Mouse (Mus musculus): ENCODE results near the gene Stil. TPM values are rescaled to one million over a fixed set of nuclear protein-coding genes. Genes with fewer than 3 reads are reported as not detected.
"Not testable (repeated sequence)": the region's sequence is repeated elsewhere in the genome, so short reads cannot be mapped to it uniquely, and the experiment has no call there.

Gene Stil
- 12.6 and 12.8 TPM in 2 replicates for polyA plus RNA-seq (2015; fragmentation: Nextera tagmentation; extraction: Ambion mirVana)

DNA sequence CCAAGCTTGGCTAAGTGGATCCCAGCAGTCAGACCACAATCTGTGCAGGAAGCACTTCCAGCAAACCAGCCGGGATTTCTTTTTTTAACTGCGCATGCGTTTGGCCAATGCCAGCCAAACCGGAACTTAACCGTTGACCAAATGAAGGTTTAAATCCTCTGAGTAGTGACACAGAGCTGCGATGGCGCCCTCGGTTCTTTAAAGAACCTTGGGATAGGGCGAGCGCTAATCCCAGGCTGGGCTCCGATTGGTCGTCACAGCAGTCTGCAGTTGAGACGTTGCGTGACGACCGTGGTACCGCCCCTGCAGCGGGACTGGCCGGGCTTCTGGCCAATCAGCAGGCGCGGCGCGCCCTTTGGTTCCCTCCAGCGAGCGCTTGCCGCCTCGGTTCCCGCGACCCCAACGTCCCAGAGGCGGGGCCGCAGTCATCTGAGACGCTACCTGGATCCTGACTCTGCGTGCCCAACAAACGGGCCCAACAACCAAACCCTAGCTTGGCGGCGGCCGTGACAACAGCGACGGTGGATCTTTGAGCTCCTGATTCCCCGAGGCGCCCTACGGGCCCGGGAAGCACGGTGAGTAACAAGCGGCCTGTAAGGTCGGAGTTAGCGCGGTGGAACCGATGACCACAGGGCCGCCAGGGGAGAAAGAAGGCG lies at the start of gene Stil:
Stil (plus strand) TSS at position 387 of the 656 bp plus-strand sequence.
- H3K27ac ChIP-seq, result peak within 1 kb of the TSS; percentile 93
- no peaks in the 10 kb centered on the region for H3K27me3 ChIP-seq
- peak within 1 kb of the TSS; percentile 66 for H3K4me3 ChIP-seq
- H3K4me1 ChIP-seq, result peaks cover 21% of the 10 kb centered on the region
- peak within 1 kb of the TSS; percentile 75 for H3K9ac ChIP-seq
- peaks cover 7% of the 10 kb centered on the region for H3K36me3 ChIP-seq (ENCODE audit: poor library complexity, severe bottlenecking)
- under 1% methylated on average over 52 of the region's 52 CpGs for WGBS
- H3K9me3 ChIP-seq (replicated peaks), result no peaks in the 10 kb centered on the region
- ATAC-seq, result peak; percentile 100
- peak within 1 kb of the TSS; percentile 60 for H3K4me2 ChIP-seq

- 0 out of 2 replicates have a peak, but pooled peaks have one; percentile 33 for ATAC-seq
Measured at GRCm38 (mm10) chr4:114953172-114953571, 46.8 kb upstream of the Stil start.

DNA sequence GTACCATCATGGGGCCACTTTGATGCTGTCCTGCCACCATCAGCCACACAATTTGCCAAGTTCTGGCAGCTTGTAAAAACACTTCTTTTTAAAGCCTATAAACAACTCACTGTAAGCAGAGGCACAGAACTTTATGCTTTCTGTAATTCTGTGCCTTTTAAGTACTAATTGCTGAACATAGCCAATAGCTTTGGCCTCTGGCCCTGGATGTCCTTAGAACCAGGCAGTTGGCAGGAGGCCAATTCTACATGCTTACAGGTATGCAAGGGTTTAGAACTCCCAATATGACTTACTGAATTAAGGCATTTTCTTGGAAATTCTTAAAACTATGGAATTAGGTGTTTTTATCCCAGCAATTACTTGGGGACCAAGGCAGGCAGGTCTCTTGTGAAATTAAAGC lies 42.6 kb upstream of the Stil start:
- H3K27me3 ChIP-seq, result peaks cover 2% of the 10 kb centered on the region; the same call in 1 of the 2 replicates
- no peaks in the 10 kb centered on the region for H3K9me3 ChIP-seq (replicated peaks)
- no peaks in the 10 kb centered on the region for H3K4me1 ChIP-seq
- H3K4me3 ChIP-seq, result no peak overlapping the region
- no peak overlapping the region for H3K4me2 ChIP-seq
- no peak overlapping the region for H3K27ac ChIP-seq
- ATAC-seq, result no peak
- H3K9ac ChIP-seq, result no peak overlapping the region
- peaks cover 17% of the 10 kb centered on the region for H3K36me3 ChIP-seq (ENCODE audit: poor library complexity, severe bottlenecking)

More at GRCm38 (mm10) chr4:114953172-114953571, 46.8 kb upstream of the Stil start:
- H3K9me3 ChIP-seq (replicated peaks), result no peaks in the 10 kb centered on the region
- H3K27me3 ChIP-seq, result peaks cover 8% of the 10 kb centered on the region; the same call in 1 of the 2 replicates
- H3K9ac ChIP-seq, result no peak overlapping the region
- H3K4me1 ChIP-seq, result no peaks in the 10 kb centered on the region
- H3K4me2 ChIP-seq, result no peak overlapping the region
- WGBS, result 91% methylated on average over 3 of the region's 3 CpGs
- no peak overlapping the region for H3K27ac ChIP-seq
- no peaks in the 10 kb centered on the region for H3K36me3 ChIP-seq (ENCODE audit: poor library complexity, severe bottlenecking)
- no peak overlapping the region for H3K4me3 ChIP-seq

DNA sequence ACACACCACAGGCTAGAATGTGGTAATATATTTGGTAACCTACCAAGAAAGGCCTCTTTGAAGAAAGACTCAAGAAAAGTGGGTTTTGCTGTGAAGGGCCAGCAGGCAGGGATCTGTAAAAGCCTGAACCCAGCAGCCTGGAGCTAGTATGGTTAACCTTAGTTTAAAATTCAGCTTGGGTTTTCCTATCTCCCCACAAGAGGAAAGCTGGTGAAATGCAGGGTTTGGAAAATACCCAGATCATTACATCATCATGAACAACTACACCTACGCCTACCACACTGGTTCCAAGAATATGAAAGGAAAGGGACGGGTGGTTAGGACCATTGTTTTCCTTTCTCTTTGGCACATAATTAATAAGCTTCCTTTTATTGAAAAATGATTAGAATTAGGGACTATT lies 41.7 kb upstream of the Stil start:
- H3K4me3 ChIP-seq, result no peak overlapping the region
- no peak overlapping the region for H3K27ac ChIP-seq
- H3K9me3 ChIP-seq (replicated peaks), result no peaks in the 10 kb centered on the region
- H3K36me3 ChIP-seq (ENCODE audit: poor library complexity, severe bottlenecking), result peaks cover 25% of the 10 kb centered on the region
- peaks cover 2% of the 10 kb centered on the region; the same call in 1 of the 2 replicates for H3K27me3 ChIP-seq
- no peak overlapping the region for H3K9ac ChIP-seq
- H3K4me2 ChIP-seq, result no peak overlapping the region
- no peaks in the 10 kb centered on the region for H3K4me1 ChIP-seq
- WGBS, result 66% methylated on average over 2 of the region's 2 CpGs
- no peak for ATAC-seq

DNA sequence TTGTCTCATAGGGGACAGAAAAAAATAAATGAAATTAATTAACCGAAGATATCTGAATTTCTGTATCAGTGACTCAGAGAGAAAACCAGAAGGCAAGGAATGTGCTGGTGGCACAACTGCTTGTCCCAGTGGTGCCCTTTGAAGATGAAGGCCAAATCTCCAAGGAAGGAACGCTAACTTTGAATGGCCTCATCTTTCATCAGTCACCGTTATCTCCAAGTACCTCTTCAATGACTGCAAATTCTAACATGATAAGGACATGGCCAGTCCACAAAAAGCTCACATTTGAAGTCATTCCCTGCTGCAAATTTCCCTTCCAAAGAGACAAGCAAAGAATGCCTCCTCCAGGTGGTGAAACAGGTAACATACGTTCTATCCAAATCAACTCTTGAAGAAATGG lies 41.2 kb upstream of the Stil start:
- H3K9ac ChIP-seq, result no peak overlapping the region
- WGBS, result 94% methylated on average over 4 of the region's 4 CpGs
- H3K4me2 ChIP-seq, result no peak overlapping the region
- H3K27me3 ChIP-seq, result no peaks in the 10 kb centered on the region
- no peaks in the 10 kb centered on the region for H3K4me1 ChIP-seq
- no peak overlapping the region for H3K4me3 ChIP-seq
- ATAC-seq, result no peak
- H3K27ac ChIP-seq, result no peak overlapping the region
- no peaks in the 10 kb centered on the region for H3K9me3 ChIP-seq (replicated peaks)
- H3K36me3 ChIP-seq (ENCODE audit: poor library complexity, severe bottlenecking), result peaks cover 25% of the 10 kb centered on the region

DNA sequence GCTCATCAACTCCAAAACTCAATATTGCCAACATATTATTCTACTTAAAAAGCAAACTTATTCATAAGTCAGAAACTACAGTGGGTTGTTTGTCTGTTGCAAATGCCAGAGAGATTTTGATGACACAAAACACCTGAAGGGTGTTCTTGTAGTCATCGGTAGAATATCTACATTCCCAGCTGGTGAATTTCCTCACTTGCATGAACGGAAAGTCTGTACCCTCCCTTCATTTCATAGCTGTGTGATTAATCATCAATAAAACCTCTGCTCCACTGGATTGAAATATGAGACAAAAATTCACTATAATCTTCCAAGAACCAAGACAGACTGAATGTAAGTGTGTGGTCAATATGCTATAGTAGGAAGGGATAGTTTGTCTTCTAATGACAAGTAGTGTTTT lies 40.4 kb upstream of the Stil start:
- 96% methylated on average over 2 of the region's 2 CpGs for WGBS
- no peaks in the 10 kb centered on the region for H3K4me1 ChIP-seq
- no peak overlapping the region for H3K27ac ChIP-seq
- no peaks in the 10 kb centered on the region for H3K27me3 ChIP-seq
- no peak overlapping the region for H3K9ac ChIP-seq
- peaks cover 29% of the 10 kb centered on the region for H3K36me3 ChIP-seq (ENCODE audit: poor library complexity, severe bottlenecking)
- no peaks in the 10 kb centered on the region for H3K9me3 ChIP-seq (replicated peaks)
- no peak overlapping the region for H3K4me2 ChIP-seq
- no peak for ATAC-seq
- H3K4me3 ChIP-seq, result no peak overlapping the region

- H3K27me3 ChIP-seq; H3K4me1 ChIP-seq; H3K9ac ChIP-seq; H3K4me2 ChIP-seq; H3K27ac ChIP-seq; ATAC-seq; H3K4me3 ChIP-seq; H3K9me3 ChIP-seq (replicated peaks): not testable (repeated sequence)
- peaks cover 42% of the 10 kb centered on the region for H3K36me3 ChIP-seq (ENCODE audit: poor library complexity, severe bottlenecking)
- 94% methylated on average over 2 of the region's 2 CpGs for WGBS
Measured at GRCm38 (mm10) chr4:114960881-114961280, 39.1 kb upstream of the Stil start.

DNA sequence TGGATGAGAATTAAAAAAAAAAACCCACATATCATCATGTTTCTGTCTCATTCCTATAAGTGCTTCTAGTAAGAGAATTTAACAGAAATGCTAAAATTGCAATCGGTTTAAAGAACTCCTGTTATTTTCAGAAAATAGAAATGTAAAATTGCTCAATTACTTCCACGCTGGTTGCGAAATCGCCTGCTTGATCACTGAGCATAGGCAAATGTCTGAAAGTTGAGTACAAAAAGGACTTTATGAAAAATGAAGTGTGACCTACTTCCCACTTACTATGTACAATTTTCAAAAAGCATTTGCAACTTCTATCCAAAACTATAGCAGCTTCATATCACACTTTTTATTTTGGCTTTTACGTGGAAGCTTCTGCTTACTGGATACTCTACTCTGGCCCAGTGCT lies 29.2 kb upstream of the Stil start:
- WGBS, result 98% methylated on average over 5 of the region's 5 CpGs
- Histone ChIP-seq H3K9ac (no peak overlapping the region), H3K27ac (no peak overlapping the region), H3K4me1 (no peaks in the 10 kb centered on the region), H3K4me2 (no peak overlapping the region), H3K9me3 (replicated peaks) (no peaks in the 10 kb centered on the region), H3K4me3 (no peak overlapping the region), H3K36me3 (ENCODE audit: poor library complexity, severe bottlenecking) (peaks cover 31% of the 10 kb centered on the region), H3K27me3 (no peaks in the 10 kb centered on the region)
- no peak for ATAC-seq

- Histone ChIP-seq H3K36me3 (ENCODE audit: poor library complexity, severe bottlenecking) (peaks cover 9% of the 10 kb centered on the region), H3K27me3 (no peaks in the 10 kb centered on the region), H3K4me3 (no peak overlapping the region), H3K9me3 (replicated peaks) (no peaks in the 10 kb centered on the region), H3K9ac (no peak overlapping the region), H3K4me1 (no peaks in the 10 kb centered on the region), H3K4me2 (no peak overlapping the region), H3K27ac (no peak overlapping the region)
- WGBS, result 86% methylated on average over 1 of the region's 1 CpGs
- ATAC-seq, result no peak
Measured at GRCm38 (mm10) chr4:114973229-114973740, 26.7 kb upstream of the Stil start.

DNA sequence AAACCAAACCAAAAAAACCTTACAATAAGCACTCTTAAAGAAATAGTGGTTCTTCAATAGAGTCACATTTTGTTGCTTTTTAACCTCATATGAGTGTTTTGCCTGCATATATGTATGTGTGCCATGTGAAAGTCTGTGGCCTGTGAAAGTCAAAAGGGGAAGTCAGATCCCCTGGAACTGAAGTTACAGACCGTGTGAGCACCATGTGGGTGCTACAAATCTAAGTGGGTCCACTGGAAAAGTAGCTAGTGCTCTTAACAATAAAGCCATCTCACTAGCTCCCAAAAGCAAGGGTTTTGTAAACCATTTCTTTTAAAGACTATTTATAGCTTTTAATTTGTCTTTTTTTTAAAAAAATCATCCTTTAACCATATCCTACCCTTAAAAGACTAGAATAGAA lies 17.3 kb upstream of the Stil start:
- Histone ChIP-seq H3K27me3 (no peaks in the 10 kb centered on the region), H3K4me3 (no peak overlapping the region), H3K4me1 (peaks cover 22% of the 10 kb centered on the region), H3K36me3 (ENCODE audit: poor library complexity, severe bottlenecking) (no peaks in the 10 kb centered on the region), H3K9ac (no peak overlapping the region), H3K4me2 (no peak overlapping the region), H3K9me3 (replicated peaks) (no peaks in the 10 kb centered on the region), H3K27ac (no peak overlapping the region)
- no peak for ATAC-seq
- 85% methylated on average over 1 of the region's 1 CpGs for WGBS

DNA sequence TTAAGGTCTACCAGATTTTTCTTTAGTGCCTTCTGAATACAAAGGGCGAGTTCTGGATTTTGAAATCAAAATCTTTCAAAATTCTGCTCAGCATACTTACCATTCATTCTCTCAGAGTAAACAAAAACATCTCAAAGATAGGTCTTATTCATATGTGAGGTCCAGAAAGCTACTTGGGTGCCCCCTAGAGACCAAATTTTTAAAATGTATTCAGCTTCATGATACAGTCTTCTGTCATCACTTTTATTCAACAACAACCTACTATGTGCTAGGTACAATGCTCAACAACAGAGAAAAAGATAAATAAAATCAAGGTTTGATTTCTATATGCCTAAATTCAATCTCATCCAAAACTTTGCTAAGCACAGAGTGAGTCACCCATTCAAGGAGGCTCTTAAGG lies 16.9 kb upstream of the Stil start:
- H3K9me3 ChIP-seq (replicated peaks), result no peaks in the 10 kb centered on the region
- no peaks in the 10 kb centered on the region for H3K27me3 ChIP-seq
- H3K36me3 ChIP-seq (ENCODE audit: poor library complexity, severe bottlenecking), result no peaks in the 10 kb centered on the region
- H3K4me3 ChIP-seq, result no peak overlapping the region
- H3K27ac ChIP-seq, result no peak overlapping the region
- H3K9ac ChIP-seq, result no peak overlapping the region
- WGBS, result 93% methylated on average over 1 of the region's 1 CpGs
- no peak overlapping the region for H3K4me2 ChIP-seq
- peaks cover 25% of the 10 kb centered on the region for H3K4me1 ChIP-seq
- ATAC-seq, result no peak

DNA sequence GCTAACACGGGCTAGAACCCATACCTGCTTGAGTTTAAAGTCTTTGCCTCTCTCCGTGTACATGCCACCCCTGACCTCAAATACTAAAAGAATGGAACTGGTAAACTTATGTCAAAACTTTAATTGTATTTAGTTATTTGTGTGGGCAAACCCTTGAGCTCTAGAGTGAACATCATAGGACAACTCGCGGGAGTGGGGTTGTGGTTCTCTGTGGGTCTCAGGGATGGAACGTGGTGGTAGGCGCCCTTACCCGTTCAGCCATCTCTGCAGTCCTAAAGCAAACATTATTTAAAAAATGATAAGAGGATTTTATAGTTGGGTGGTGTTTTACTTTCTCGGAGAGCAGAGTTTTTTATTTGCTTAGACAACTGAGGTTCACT lies 13.8 kb upstream of the Stil start:
- Histone ChIP-seq H3K9me3 (replicated peaks) (no peaks in the 10 kb centered on the region), H3K4me3 (peak overlapping the region; percentile 78), H3K4me2 (peak overlapping the region; percentile 80), H3K4me1 (peaks cover 25% of the 10 kb centered on the region), H3K27me3 (no peaks in the 10 kb centered on the region), H3K27ac (peak overlapping the region; percentile 100), H3K36me3 (ENCODE audit: poor library complexity, severe bottlenecking) (no peaks in the 10 kb centered on the region), H3K9ac (peak overlapping the region; percentile 87)
- under 1% methylated on average over 8 of the region's 8 CpGs for WGBS
- peak; percentile 54 for ATAC-seq

Measured in forebrain, embryonic 13.5 days (tissue).